Mouse (Mus musculus) left cerebral cortex, adult 2 months (tissue): ENCODE measurements around the gene Timm10. TPM values are rescaled to one million over a fixed set of nuclear protein-coding genes. Genes with fewer than 3 reads are reported as not detected.

ENCODE experiments used
- DNase-seq, 2 experiments: peaks; one replicate each; pipeline ENCODE4 v3.0.0; 2021 to 2022; ENCODE audit warnings: low spot score in 2 of 2, mixed read lengths in 1 of 2; ENCODE audit errors: extremely low spot score in 1 of 2
- H3K27ac ChIP-seq: fragments of 200-600 bp; 2 replicates; pipeline ENCODE4 v1.8.1; 2022
- H3K4me3 ChIP-seq: fragments of 200-600 bp; 2 replicates; pipeline ENCODE4 v1.8.1; 2022
- CTCF ChIP-seq: fragments of 200-600 bp; IDR thresholded peaks from 2 replicates; pipeline ENCODE4 v1.8.1; 2022; ENCODE audit warnings: antibody characterized with exemption, mild to moderate bottlenecking, moderate library complexity
- intact Hi-C: fragments of 180-260 bp; cut with DNase I; formaldehyde crosslinking; loops from one replicate; pipeline ENCODE4 v1.15.1; 2025
- total RNA-seq, 2 experiments: library from RNA; stranded (reverse); gene quantifications; 2 replicates each; pipeline ENCODE4 v1.2.3; 2021

Gene Timm10
- total RNA-seq, 2 experiments from 2014 or later: 49.1 to 51.3 TPM

DNA sequence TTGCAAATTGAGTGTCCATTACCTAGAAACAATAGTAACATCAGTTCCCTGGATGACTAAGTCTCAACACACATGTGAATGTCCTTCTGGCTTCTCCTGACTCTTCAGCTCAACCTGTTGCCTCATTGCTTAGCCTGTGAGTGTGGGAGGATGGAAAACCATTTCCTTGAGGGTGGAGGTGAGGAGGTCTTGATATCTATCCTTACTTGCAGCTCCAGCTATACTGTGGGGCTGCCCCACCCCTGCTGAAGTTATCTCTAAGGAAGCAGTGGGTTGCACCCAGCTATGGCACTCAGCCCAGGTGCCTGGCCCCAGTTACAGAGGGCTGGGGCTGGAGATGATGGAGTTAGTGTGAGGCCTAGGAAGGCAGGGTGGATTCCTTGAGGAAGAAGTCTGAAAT lies 15.1 kb downstream of the Timm10 start:
- no peak for TF ChIP-seq CTCF
- intact Hi-C loops: no loop called here
- no peak for DNase-seq
- Histone ChIP-seq H3K4me3 (no peak overlapping the region), H3K27ac (no peak overlapping the region)

DNA sequence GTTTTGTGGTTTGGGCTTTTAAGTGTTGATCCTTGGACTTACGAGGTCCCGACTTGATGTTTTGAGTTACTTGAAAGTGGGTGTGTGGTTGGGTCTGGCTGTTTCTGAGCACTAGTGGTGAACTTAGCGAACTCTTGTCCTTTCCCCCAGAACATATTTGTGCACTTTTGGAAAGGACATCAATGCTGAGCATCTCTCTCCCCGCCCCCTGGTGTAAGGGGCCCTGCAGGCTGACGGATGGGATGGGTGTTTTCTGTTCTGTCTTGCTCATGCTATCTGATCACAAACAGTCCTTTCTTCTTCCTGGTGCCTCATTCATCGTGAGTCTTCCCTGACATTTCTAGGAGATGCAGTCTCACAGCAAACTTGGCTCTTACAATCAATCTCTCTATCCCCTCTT lies 16.9 kb downstream of the Timm10 start:
- DNase-seq: no peak
- intact Hi-C loops: no loop called here
- no peak for TF ChIP-seq CTCF
- Histone ChIP-seq H3K27ac (no peak overlapping the region), H3K4me3 (no peak overlapping the region)

- TF ChIP-seq CTCF: no peak
- intact Hi-C loops: loop anchor here (5.0 kb wide), 1 partner anchor 167 kb away; no protein-coding TSS in a partner anchor
Measured at GRCm38 (mm10) chr2:84845226-84845625, 18.4 kb downstream of the Timm10 start.

DNA sequence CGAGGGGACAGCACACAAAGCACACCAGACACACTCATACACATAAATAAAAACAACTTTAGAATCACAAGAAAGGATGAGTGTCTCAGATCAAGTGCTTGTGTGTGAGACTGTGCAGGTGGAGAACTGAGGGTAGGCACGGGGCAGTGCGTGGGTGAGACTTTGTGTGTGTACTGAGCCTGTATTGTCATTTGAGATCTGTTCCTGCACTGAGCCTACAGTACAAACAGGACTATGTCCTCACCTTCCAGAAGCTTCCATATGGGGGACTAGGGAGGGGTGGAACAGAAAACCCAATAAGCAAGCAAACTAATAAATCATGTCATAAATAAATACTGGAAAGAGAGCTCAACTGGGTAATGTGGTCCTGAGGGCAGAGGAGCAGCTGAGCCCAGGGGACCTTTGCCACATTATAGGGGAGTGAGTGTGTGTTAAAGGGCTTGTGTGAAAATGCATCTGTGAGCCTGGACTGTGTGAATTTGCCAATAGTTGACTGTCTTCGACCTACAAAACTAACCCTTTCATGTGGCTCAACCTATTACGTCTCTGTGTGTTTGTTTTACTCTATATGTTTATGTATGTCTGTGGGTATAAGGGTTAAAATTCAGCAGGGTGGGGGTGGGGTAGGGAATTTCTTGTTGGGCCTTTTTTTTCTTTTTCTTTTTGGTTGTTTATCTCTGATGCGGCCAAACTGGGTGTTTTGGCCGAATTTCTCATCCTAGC lies 23.8 kb downstream of the Timm10 start:
- no peak for DNase-seq
- intact Hi-C loops: no loop called here
- H3K4me3 ChIP-seq: no peak overlapping the region
- no peak for TF ChIP-seq CTCF
- no peak overlapping the region for H3K27ac ChIP-seq

More at GRCm38 (mm10) chr2:84845226-84845625, 18.4 kb downstream of the Timm10 start:
- no peak overlapping the region for H3K27ac ChIP-seq
- no peak overlapping the region for H3K4me3 ChIP-seq
- no peak for DNase-seq

- Histone ChIP-seq H3K4me3 (no peak overlapping the region), H3K27ac (no peak overlapping the region)
- TF ChIP-seq CTCF: no peak
- intact Hi-C loops: no loop called here
- no peak for DNase-seq
Measured at GRCm38 (mm10) chr2:84851130-84852040, 24.6 kb downstream of the Timm10 start.

- intact Hi-C loops: loop anchor here (1.0 kb wide), 1 partner anchor 23 kb away; no protein-coding TSS in a partner anchor
- no peak overlapping the region for H3K27ac ChIP-seq
- H3K4me3 ChIP-seq: no peak overlapping the region
- DNase-seq: no peak
- peak; percentile 68 for TF ChIP-seq CTCF
Measured at GRCm38 (mm10) chr2:84855732-84856131, 28.9 kb downstream of the Timm10 start.

GRCm38 (mm10) chr2:84858551-84858950 lies 31.8 kb downstream of the Timm10 start:
- Histone ChIP-seq H3K4me3 (no peak overlapping the region), H3K27ac (no peak overlapping the region)
- intact Hi-C loops: no loop called here
- no peak for DNase-seq
- no peak for TF ChIP-seq CTCF

DNA sequence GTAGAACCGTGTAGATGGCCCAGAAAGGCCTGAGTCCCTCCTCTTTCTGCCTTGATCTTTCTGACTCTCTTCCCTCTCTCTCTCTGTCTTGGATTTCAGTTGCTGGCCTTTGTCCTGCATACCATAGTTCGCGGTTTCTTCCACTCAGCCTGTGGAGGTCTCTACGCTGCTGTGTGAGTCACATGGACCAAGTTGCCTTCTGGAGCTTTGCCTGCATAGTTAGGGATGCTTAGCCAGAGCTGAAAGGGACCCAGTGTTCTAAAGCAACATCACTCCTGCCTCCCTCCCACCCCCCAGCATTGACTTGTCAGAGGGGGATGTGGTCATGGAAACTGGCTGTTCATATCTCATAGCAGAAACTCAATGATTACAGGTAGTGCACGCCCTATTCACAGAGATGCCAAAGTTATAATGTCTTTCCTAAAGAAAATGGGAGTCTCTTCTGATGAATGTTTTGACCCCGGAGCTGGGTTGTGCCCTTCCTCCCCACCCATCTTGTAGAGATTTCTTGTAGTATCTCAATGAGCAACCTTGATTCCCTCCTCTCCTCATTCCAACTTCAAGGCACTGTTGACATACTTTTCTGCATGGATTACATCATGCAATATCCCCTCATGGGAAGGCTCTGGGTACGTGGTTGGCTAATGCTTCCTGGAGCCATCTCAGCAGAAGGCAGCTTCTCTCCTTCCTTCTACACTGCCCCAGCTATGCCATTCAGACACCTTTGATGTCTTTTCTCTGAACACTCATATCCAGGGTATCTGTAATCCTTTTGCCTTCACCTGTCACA lies 33.4 kb downstream of the Timm10 start:
- no peak for DNase-seq
- TF ChIP-seq CTCF: no peak
- intact Hi-C loops: no loop called here
- no peak overlapping the region for H3K4me3 ChIP-seq
- H3K27ac ChIP-seq: no peak overlapping the region

DNA sequence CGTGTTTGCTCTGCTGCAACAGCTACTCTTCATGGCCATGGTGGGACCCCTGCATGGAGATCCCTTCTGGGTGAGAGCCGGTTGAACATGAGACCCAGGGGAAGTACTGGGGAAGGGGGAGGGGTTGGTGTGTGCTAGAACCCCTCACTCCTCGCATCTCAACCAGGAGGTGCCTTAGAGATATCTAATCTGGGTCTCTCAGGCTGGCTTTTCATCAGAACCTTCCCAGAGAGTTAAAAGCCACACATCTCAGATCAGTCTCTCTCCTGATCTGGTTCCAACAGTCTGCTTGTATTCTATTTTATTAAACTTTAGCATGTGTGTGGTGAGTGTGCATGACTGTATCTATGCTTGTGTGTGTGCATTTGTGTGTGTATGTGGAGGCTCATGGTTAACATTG lies 34.6 kb downstream of the Timm10 start:
- no peak for DNase-seq
- TF ChIP-seq CTCF: no peak
- intact Hi-C loops: no loop called here
- H3K4me3 ChIP-seq: no peak overlapping the region
- no peak overlapping the region for H3K27ac ChIP-seq

GRCm38 (mm10) chr2:84862231-84862630 lies 35.4 kb downstream of the Timm10 start:
- Histone ChIP-seq H3K27ac (no peak overlapping the region), H3K4me3 (no peak overlapping the region)
- no peak for TF ChIP-seq CTCF
- DNase-seq: no peak
- intact Hi-C loops: no loop called here
